Mouse (Mus musculus): ENCODE measurements around the gene Lpin3.

Lpin3 gene

DNA sequence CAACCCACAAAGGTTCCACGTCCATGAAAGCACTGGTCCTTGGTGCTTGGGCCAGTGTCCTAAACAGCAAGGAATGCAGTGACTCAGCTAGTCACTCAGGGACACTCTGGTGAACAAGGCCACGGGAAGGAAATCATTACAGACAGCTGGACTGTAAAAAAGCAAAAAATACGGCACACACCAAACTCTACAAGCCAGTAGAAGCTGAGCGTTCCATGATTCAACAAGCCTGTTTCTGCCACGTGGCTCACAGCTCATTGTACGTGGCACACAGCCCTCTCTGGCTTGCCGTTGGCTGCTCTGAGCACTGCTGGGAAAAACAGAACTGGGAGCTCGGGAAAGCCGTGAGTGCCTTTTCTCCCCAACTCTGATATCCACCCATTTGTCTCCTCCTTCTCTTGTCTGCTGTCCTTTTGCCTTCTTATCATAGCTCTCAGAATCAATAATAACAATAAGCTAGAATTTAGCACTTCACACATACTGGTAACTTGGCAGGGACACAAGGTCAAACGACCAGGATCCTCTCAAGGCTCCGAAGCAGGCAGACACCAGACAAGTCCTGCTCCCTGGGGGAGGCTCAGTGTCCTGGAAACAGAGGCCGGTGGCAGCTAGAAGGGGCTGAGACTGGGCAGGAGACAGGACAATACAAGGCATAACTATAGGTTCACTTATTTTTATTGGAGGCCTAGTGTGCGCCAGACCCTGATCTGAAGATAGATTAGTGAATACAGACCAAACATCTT is at the start of gene Lpin3:
Gene Lpin3, plus strand, starts transcription at position 218 of the 743 bp plus-strand sequence.
- no peak for DNase-seq (ENCODE audit: low read depth, low spot score)

DNA sequence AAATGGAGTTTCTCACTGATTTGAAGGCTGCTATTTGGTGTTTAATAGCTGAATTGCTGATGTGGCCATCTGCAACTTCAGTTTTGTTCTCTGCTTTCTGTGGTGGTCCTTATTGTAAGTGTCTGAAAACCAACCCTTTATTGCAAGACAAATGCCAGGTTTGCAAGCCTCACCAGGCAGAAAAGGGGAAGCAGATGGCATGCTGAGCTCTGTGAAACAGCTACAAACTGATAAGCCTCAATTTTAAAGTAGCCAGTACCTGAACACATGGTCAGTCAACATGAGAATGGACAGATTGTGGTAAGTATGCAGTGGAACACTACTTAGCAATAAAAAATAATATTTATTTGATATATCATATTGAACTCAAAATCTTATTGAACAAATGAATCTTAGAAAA is 39.6 kb upstream of the Lpin3 start:
- DNase-seq (ENCODE audit: low read depth, low spot score) = no peak

DNA sequence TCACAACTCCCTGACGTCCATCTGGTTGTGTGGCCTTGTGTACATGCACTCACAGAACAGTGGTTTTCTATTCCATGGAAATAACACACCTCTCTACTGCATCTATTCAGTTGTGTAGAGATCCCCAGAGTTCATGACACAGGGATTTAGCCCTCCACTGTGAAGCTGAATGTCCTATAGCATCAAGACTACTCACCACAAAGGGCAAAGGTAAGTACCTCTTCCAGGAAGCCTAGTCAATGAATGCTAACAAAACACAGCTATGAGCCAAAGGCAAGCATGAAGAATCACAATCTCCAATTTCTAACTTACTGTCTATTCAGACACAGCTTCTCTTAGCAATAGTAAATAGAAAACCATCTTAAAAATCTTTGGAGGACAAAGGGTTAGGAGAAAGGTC is 32.8 kb upstream of the Lpin3 start:
- no peak for DNase-seq (ENCODE audit: low read depth, low spot score)

DNA sequence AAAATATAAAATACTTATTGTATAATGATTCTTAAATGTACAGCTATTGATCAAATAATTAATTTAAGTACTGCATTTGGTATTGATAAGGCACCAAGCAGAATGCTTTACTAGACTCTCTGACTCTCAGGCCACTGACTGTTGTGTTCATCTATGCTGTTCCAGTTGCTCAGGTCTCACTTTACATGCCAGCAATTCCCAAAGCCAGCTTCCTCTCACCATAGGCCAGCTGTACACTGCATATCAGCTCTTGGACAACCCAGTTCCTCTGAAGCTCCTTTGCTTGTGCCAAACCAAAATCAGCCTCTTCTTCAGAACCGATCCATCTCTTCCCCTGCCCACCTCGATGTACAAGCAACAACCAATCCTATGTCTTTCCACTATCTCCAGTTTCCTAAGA is 32.3 kb upstream of the Lpin3 start:
- no peak for DNase-seq (ENCODE audit: low read depth, low spot score)

DNA sequence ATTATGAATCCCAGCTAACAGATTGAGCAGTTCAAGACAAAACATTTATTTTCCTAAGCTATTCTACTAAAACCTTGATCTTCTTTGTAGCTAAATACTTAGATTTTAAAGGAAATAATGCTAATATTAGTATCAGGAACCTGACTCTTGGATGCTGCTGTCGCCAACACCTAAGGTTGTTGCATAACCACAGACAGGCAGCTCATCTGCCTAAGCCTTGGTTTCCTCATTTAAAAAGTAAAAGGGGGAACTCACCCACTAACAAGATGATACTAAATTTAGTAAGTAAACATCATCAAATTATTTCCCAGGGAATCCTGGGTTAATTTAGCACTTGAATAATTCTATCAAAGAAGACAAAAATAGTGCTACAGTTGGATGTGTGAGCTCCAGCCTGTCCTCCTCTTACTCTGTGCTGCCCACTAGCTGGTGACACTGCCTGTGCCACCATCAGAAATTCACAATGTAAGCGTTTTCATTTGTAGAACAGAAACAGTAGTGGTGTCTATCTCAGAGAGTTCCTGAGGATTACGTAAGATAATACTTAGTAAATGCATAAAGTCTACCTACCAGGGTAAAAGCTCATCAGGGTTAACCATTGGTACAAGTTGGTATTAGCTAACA is 30.7 kb upstream of the Lpin3 start:
- no peak for DNase-seq (ENCODE audit: low read depth, low spot score)

DNA sequence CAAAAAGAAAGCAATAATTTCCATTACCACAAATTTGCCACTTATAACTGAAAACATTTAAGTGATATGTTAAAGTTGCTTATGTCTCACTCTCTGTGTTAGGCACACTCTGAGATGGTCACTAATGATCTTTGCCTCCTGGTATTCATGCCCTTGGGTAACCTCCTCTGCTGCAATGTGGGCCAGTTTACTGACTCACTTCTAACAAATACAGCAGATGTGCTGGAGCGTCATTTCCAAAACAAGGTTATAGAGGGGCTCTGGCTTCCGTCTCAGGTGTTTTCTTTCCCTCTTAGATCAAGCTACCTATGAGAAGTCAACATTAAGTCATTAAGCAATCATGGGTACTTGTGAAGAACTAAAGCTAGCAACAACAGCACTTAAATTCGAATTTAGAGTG is 30.1 kb upstream of the Lpin3 start:
- no peak for DNase-seq (ENCODE audit: low read depth, low spot score)

DNA sequence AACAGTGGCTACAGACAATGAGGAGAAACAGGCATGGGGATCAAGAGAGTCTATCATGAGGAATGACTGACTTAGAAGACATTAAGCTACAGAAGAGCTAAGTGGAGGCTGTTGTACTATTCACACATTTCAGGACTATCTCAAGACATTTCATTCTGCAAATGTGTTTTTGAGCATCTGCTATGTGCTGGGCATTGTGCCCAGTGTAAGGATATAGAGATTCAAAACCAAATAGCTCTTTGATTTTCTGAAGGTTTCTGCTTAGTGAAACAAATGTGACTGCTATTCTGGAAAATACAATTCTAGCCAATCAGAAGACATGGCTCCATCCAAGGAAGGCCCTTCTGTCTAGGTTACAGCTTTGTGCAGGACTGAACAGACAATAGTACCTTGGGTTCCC is 25.8 kb upstream of the Lpin3 start:
- DNase-seq (ENCODE audit: low read depth, low spot score) = no peak

DNA sequence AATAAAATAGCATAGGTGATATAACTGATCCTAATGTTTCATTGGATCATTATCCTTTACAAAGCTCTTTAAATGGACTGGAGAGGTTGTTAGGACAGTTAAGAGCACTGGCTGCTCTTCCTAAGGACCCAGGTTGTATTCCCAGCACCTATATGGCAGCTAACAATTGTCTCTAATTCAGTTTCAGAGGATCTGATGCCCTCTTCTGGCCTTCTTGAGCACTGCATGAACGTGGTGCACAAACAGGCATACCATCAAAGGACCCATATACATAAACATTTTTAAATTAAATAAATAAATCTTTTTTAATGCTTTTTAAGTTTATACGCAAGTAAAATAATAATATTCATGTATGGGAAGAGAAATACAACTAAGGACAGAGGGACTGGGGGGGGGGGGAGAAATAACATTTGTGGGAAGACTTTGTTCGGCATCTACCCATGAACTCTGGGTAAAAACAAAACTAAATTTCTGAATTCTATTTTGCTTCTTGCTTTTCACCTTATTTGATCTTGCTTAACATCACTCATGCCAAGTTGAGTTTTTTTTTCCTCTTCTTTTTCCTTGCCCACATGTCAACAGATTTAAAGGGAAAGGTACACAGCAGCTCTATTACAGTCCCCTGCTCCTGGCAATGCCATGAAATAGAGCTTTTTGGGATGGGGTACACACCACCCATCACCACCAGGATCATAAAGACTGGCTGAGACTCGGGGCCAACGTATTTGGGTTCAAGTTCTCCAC is 23.9 kb upstream of the Lpin3 start:
- DNase-seq (ENCODE audit: low read depth, low spot score) = no peak

DNA sequence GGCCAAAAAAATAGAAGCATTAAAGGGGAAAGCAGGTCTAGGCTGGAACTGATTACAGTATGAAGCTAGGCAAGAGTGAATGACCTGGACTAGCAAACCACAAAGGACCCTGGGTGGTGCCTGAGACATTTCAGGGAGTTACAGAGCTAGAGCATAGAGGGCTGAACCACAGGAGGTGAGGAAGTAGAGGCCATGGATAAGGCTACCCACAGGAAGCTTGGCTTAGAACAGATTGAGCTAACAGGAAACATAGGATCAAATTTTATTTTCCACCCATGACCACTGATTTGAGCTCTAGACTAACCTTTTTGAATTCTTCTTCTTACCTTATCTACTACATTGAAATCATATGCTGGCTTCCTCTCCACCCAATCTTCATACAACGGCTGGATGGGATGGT is 20.1 kb upstream of the Lpin3 start:
- DNase-seq (ENCODE audit: low read depth, low spot score) = no peak

DNA sequence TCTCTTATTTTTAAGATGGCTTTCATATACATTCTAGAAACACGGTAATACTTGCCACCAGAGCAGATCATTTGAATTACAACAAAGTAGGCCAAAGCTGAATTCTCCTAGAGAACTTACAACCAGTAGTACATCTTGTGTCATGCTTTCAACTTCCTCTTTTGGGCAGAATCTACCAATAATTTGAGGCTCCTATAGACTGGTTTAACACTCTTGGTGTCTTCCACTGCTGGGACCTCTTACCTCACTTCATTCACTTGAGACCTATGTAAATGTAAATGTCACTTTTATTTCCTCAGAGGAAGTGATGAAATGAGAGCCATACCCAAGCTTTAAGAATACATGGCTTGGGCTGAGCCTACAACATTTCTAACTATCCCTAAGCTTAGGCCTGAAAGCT is 16.4 kb upstream of the Lpin3 start:
- DNase-seq (ENCODE audit: low read depth, low spot score) = no peak

DNA sequence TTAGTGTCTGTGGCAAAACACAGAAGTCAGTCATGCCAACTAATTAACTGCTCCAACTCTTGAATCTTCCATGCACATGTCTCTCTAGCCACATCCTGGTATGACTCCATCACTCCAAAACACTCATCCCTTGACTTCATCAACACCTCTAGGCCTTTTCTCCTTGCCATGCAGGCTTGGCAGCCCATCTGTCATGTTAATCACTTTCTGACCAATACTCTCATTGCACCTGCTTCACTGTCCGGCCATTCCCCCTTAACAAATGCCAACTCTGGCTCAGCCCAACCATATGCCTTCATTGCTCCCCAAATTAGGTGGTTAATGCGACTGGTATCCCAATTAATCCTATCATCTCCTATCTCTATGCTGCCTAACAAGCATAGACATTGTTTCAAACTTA is 15.2 kb upstream of the Lpin3 start:
- no peak for DNase-seq (ENCODE audit: low read depth, low spot score)

DNA sequence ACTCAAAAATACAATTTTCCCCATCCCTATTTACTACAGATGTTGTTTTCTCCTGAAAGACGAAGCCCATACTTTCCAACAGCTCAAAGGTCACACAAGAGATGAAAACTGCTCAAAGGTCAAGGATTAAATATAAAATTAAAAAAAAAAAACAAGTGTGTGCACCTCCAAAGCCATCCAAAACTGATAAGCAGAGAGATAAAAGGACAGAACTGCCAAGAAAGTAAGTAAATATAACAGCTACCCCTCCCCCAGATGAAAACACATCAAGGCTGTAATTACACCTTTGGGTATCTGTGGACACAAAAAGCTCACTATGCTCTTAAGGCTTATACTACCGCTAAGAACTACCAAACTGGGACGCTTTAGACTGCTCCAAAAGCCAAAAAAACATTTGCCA is 11.0 kb upstream of the Lpin3 start:
- DNase-seq (ENCODE audit: low read depth, low spot score) = no peak

DNA sequence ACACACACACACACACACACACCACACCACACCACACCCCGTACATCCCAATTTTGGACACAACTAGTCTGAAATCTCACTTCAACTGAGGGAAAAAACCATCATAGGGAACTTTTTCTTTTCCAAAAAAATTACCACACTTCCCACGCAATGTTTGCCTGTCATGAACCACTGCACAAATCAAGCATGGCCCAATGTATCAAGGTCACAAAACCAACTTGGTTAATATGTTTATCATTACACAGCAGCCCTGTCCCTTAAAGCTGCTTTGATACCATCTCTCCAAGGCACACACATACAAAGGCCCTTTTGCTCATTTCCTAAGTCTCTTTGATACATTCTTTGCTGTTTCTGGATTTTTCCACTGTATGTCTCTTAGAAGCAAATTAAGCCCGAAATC is 9.2 kb upstream of the Lpin3 start:
- no peak for DNase-seq (ENCODE audit: low read depth, low spot score)

DNA sequence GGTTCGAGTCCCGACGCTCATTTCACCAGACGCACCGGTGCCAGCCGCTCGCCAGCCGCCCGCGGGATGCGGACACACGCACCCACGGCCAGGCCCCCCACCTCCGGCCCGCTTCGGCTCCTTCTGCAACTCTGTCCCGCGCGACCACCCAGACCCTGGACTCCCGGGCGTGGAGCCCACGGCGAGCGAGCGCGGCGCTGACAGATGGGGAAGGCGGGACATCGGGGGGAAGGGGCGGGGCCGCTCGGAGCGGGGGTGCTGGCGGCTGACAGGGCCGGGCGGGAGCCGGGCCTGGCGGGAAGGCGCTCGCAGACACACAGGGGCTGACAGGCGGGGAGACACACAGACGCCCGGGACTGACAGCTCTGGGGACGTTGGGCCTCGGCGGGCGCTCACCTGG is 8.1 kb upstream of the Lpin3 start:
- DNase-seq (ENCODE audit: low read depth, low spot score) = no peak

DNA sequence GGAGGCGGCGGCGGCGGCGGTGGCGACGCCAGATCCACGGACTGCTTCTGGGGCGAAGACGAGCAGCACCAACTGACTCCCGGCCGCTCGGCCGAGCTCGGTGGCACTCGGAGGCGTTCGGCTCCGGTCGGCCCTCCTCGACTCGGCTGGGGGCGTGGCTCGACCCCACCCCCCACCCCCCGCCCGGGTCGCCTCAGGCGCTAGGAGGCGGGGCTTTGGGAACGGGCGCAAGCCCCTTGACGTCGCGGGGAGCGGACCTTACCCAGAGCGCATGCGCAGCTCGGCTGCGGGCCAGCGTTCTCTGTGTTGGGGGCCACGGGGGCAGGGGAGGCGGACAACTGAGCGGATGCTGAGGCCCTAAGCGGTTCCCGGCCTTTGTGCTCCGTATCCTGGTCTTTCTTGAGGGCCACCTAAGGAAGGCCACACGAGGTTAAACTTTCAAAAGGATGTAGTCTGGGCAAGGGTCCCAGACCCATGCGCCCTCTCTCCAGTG is 7.5 kb upstream of the Lpin3 start, which contains the start of gene Zhx3:
Gene Zhx3, minus strand, starts transcription at position 109 of the 493 bp plus-strand sequence.
- DNase-seq (ENCODE audit: low read depth, low spot score) = peak; percentile 55

DNA sequence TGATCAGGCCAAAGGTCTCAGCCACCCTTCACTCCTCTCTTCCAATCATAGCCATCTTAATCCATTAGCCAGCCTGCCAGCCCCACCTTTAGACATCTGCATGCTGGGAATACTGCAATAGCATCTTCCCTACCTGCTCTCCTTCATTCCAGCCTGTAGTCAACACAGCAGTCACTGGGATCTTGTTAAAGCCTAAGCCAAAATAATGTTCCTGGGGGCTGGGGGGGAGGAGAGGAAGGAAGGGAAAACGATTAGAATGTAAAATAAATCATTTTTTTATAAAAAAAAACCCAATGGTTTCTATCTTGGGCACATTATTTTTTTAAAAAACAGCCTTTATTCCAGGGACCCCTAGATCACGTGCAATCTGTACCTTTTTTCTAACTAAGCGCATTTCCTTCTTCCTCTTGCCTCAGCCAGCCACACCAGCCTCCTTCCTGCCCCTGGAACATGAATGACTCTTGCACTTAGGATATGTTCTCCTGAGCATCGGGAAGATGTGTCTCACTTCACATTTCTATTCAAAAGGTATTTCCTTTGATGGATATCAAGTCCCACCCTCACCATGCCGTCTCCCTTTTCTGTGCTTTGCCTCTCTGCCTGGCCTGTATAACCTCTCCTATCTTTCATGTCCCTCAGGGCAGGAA is 6.1 kb upstream of the Lpin3 start:
- no peak for DNase-seq (ENCODE audit: low read depth, low spot score)

DNA sequence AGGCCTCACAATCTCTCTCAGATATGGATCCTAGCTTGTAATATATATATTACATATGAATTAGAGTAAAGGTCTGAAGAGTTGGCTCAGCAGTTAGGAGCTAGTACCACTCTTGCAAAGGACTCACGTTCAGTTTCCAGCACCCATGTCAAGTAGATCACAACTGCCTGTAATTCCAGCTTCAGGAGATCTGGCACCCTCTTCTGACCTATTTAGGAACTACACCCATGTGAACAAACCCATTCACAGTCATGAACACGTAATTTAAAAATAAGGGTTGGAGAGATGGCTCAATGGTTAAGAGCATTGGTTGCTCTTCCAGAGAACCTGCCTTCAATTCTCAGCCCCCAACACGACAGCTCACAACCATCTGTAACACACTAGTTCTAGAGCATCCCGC is 4.4 kb upstream of the Lpin3 start:
- DNase-seq (ENCODE audit: low read depth, low spot score) = peak; percentile 42

DNA sequence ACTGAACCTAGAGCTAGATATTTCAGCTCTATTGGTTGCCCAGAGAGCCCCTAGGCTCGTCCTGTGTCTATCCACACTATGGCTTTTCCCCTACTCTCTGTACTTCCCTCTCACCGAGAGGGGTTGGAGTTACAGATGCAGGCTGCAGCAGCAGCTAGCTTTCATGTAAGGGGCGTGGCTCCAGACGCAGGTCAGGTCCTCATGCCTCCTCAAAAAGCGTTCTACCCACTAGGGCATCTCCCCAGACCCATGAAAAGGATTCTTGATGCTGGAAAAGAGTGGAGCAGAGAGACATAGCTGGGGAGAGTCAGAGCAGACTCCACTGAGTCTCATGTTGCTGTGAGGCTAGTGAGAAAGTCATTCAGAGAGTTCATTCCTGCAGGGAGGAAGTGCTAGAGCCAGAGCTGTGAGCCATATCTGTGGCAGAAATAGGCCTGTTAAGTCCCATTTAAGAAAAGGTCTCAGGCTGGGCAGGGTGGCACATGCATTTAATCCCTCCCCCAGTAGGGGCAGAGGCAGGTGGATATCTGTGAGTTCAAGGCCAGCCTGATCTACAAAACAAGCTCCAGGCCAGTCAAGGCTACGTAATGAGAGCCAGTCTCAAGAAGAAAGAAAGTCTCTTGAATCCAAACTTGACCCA is 1.1 kb downstream of the Lpin3 start:
- no peak for DNase-seq (ENCODE audit: low read depth, low spot score)

DNA sequence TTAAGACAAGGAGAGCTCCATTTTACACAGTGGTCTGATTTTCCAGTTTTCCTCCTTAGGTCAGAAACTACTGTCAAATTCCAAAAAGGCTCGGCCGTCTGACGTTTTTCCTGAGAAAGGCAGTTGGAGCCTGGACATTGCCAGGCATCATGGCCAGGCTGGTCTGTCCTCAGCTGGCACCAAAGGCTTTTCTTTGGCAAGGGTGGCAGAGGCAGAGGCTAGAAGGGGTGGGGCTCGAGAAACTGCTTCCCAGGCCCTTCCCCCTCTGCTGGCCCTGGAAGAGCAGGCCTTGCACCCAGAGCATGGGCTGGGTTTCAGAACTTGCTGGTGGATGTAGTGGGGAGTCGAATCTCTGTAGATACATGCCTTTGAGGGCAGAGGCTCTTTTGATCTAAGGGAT is 2.0 kb downstream of the Lpin3 start:
- DNase-seq (ENCODE audit: low read depth, low spot score) = no peak

DNA sequence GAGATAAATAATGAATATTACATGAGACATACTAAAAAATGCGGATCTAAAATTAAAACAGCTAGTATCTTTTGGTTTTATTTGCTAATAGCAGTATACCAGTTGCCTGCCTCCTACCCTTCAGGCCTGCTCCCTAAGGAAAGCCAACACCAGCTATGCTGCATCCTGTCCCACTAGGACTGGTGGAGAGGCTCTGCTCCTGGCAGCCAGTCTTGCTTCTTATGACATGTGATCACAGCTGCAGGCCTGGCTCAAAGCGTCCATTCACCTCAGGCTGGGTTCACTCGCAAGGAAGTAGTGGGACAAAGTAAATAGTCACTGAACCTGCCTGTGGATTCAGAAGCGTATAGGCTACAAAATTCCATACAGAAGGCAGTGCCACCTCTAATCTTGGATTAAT is 3.4 kb downstream of the Lpin3 start:
- DNase-seq (ENCODE audit: low read depth, low spot score) = no peak

DNA sequence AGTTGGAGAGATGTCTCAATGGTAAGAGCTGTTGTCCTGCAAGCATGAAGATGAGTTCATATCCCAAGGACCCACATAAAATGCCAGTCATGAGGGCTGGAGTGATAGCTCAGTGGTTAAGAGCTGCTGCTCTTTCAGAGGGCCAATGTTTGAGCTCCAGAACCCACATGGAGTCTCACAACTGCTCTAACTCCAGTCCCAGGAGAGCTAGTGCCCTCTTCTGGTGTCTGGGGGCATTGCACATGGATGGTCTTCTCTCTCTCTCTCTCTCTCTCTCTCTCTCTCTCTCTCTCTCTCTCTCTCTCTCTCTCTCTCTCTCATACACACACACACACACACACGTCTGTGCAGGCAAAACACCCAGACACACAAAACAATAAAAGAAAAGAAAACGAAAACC is 4.4 kb downstream of the Lpin3 start:
- no peak for DNase-seq (ENCODE audit: low read depth, low spot score)

DNA sequence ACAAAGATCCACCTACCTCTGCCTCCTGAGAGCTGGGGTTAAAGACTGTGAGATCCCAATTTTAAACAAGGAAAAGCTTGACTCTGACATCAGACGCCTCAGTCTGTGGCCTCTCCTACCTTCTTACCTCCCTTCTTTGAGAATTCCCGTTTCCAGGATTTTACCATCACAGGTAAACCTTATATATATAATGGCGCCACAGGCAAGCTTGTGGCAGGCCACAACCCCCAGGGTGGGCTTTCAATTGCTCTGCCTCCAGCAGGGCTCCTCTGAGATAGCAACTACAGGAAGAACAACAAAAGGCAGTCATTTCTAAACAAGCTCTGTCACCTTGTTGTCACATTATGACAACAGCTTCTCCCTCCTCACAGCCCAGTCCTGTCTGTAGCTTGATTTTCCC is 5.8 kb downstream of the Lpin3 start:
- DNase-seq (ENCODE audit: low read depth, low spot score) = no peak
